Mouse (Mus musculus) T-helper 17 cell (primary cell): ENCODE data around the gene Sval1.

Experiments used
- in situ Hi-C, 2 experiments: fragments of 300-600 bp; cut with MboI, MseI; formaldehyde crosslinking; loops; 1 replicate in 1 of 2; 2 replicates in 1 of 2; pipeline ENCODE4 v1.15.1; 2025; ENCODE audit warnings: high pct_unique_total_duplicates in 2 of 2

Gene Sval1

DNA sequence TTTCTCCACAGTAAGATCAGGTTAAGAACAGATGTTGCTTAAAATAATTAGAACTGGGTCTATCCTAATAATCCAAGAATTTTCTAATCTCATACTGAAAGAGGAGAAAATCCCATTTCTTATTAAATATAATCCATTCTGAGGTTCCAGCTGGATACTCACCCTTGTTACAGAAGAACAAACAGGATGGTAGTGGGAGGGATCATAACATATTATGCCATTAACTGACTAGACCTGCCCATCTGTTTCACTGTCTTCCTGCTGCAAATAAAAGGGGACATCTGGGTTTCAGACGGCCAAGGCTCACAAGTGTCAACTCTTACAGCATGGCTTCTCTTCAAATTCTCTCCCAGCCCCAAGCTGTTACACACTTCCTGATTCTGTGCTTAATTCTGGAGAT, at the start of gene Sval1:
Gene Sval1, plus strand, starts transcription at position 301 of the 400 bp plus-strand sequence.
- in situ Hi-C loops, result no loop called here

DNA sequence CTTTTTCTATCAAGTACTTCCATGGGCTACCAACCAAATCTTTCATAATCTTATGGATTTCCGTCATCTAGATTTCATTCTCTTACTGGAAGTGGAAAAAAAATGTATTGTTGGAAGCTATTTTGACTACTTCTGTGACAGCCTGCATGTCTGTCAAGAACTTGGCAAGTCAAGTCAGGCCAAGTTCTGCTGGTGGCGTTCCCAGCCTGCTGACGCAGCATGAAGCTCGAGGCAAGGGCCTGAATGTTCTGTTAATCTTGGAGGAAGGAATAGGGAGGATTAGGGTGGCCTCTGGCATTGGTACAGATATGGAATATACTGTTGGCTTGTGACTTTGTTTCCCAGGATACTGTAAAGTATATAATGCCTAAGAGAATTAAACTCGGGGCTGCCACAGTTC, 39.8 kb upstream of the Sval1 start:
- in situ Hi-C loops, result no loop called here

DNA sequence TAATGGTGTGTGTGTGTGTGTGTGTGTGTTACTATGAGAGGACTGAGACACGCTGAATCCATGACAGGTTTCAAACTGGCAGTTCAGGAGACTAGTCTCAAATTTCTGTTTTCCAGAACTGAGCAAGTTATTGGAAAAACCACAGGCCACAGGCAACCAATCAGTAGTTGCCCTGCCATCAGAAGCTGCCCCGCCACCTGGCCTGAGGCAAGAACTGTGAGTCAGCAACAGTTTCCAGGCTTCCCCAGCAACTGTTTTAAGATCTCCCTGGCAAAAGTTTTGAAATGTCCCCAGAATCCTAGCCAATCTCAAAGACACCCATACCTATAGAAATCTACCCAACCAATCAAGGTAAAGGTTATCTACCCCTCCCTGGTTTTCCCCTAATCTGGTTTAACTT, 36.5 kb upstream of the Sval1 start:
- in situ Hi-C loops, result no loop called here

DNA sequence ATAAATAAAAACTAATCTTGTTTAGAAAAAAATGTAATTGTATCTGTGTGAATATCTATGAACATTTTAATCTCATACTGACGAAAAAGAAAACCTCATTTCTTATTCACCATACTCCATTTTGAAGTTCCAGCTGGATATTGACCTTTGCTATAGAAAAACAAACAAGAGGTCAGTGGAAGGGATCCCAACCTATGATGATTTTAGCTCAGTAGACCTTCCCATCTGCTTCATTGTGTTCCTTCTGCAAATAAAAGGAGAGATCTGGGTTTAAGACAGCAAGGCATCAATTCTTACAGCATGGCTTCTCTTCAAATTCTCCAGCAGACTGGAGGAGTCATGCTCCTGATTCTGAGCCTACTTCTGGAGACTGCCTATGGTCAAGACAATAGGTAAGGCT, 16.4 kb downstream of the Sval1 start, which contains the start of gene Sval3:
Gene Sval3, plus strand, starts transcription at position 301 of the 400 bp plus-strand sequence.
- in situ Hi-C loops, result no loop called here
